In genomic region chr16:77675885-77676597, GRCm38 (mm10) we compare ENCODE assay signal across 15 mouse cellular contexts.
DNase-seq lines count a peak whose midpoint lies in the region; ATAC-seq and TF ChIP-seq lines count a peak whose summit lies in the region.
"Had no signal": no experiment of that assay in that cellular context is flagged by ENCODE, and none has a peak within 500 bp of the region (broad histone marks: within the 10 kb centered on the region; RNA-seq: fewer than 3 reads in every experiment).

No protein-coding gene starts in this region.

- ATAC-seq in forebrain, embryonic 12.5 days (ENCODE audit: low FRiP score) = no peak
- no peak for ATAC-seq in forebrain, embryonic 11.5 days (replicated peaks; ENCODE audit: low FRiP score)
- peak; percentile 56 for ATAC-seq in hindbrain, embryonic 16.5 days
- ATAC-seq in midbrain, embryonic 16.5 days = 0 out of 2 replicates have a peak, but pooled peaks have one; percentile 42

- no peaks in the 10 kb centered on the region for H3K9me3 ChIP-seq in forebrain, embryonic 12.5 days
- no peaks in the 10 kb centered on the region for H3K9me3 ChIP-seq in forebrain, embryonic 11.5 days (ENCODE audit: control insufficient read depth, low read length)
- H3K9me3 ChIP-seq in hindbrain, embryonic 16.5 days (ENCODE audit: control insufficient read depth, low read length) = no peaks in the 10 kb centered on the region
- no peaks in the 10 kb centered on the region for H3K9me3 ChIP-seq in midbrain, embryonic 16.5 days (replicated peaks; ENCODE audit: control insufficient read depth, low read length, poor library complexity, severe bottlenecking)
- H3K9me3 ChIP-seq: lung, embryonic 15.5 days; megakaryocyte, embryonic 14.5 days had no signal

- H3K9ac ChIP-seq in forebrain, embryonic 12.5 days = no peak overlapping the region
- no peak overlapping the region for H3K9ac ChIP-seq in forebrain, embryonic 11.5 days (ENCODE audit: low read length)
- H3K9ac ChIP-seq in hindbrain, embryonic 16.5 days (ENCODE audit: low read depth, low read length) = no peak overlapping the region
- no peak overlapping the region for H3K9ac ChIP-seq in midbrain, embryonic 16.5 days (ENCODE audit: low read depth, low read length)
- H3K9ac ChIP-seq: lung, embryonic 15.5 days had no signal

- no peak for TF ChIP-seq CTCF in brain, embryonic 14.5 days (IDR thresholded peaks at IDR 0.05; ENCODE audit: borderline replicate concordance, extremely low read depth, insufficient read depth, insufficient read length)

- 0 out of 2 replicates have a peak overlapping the region, but pooled peaks have one; percentile 42 for H3K27ac ChIP-seq in forebrain, embryonic 12.5 days
- no peak overlapping the region for H3K27ac ChIP-seq in forebrain, embryonic 11.5 days (ENCODE audit: low read depth, low read length)
- H3K27ac ChIP-seq in hindbrain, embryonic 16.5 days (ENCODE audit: low read depth, low read length) = peak overlapping the region; percentile 66
- H3K27ac ChIP-seq in midbrain, embryonic 16.5 days (ENCODE audit: low read length) = peak overlapping the region; percentile 73; the same call in 1 of the 2 replicates
- H3K27ac ChIP-seq: heart, adult 2 months; lung, embryonic 15.5 days had no signal

- no peak overlapping the region for H3K4me2 ChIP-seq in forebrain, embryonic 12.5 days
- H3K4me2 ChIP-seq in forebrain, embryonic 11.5 days (ENCODE audit: low read depth, low read length, severe bottlenecking) = no peak overlapping the region
- H3K4me2 ChIP-seq in hindbrain, embryonic 16.5 days (ENCODE audit: low read length) = no peak overlapping the region
- H3K4me2 ChIP-seq in midbrain, embryonic 16.5 days (ENCODE audit: low read length) = no peak overlapping the region; the same call in 1 of the 2 replicates
- H3K4me2 ChIP-seq: liver, embryonic 11.5 days; lung, embryonic 15.5 days had no signal

- H3K36me3 ChIP-seq in forebrain, embryonic 12.5 days (replicated peaks) = no peaks in the 10 kb centered on the region
- H3K36me3 ChIP-seq in forebrain, embryonic 11.5 days (ENCODE audit: control insufficient read depth, insufficient read depth, low read length) = no peaks in the 10 kb centered on the region
- H3K36me3 ChIP-seq in hindbrain, embryonic 16.5 days (ENCODE audit: control insufficient read depth, insufficient read depth, low read length) = no peaks in the 10 kb centered on the region
- no peaks in the 10 kb centered on the region for H3K36me3 ChIP-seq in midbrain, embryonic 16.5 days (ENCODE audit: control insufficient read depth, insufficient read depth, low read length)
- H3K36me3 ChIP-seq: lung, embryonic 15.5 days had no signal

- TF ChIP-seq POLR2A in brain, embryonic 14.5 days (IDR thresholded peaks at IDR 0.05; ENCODE audit: borderline replicate concordance, extremely low read depth, insufficient read depth, insufficient read length, poor library complexity, severe bottlenecking) = no peak

- no peaks in the 10 kb centered on the region for H3K27me3 ChIP-seq in forebrain, embryonic 12.5 days
- no peaks in the 10 kb centered on the region for H3K27me3 ChIP-seq in forebrain, embryonic 11.5 days (ENCODE audit: control insufficient read depth, insufficient read depth, low read length)
- no peaks in the 10 kb centered on the region for H3K27me3 ChIP-seq in hindbrain, embryonic 16.5 days (replicated peaks; ENCODE audit: control insufficient read depth, insufficient read depth, low read length)
- no peaks in the 10 kb centered on the region for H3K27me3 ChIP-seq in midbrain, embryonic 16.5 days (ENCODE audit: control insufficient read depth, insufficient read depth, low read depth, low read length)
- H3K27me3 ChIP-seq: lung, embryonic 15.5 days; megakaryocyte, embryonic 14.5 days had no signal

- 47% methylated on average over 6 of the region's 6 CpGs for WGBS in forebrain, embryonic 12.5 days
- 61% methylated on average over 6 of the region's 6 CpGs for WGBS in forebrain, embryonic 11.5 days
- 32% methylated on average over 6 of the region's 6 CpGs for WGBS in hindbrain, embryonic 16.5 days
- WGBS in midbrain, embryonic 16.5 days = 22% methylated on average over 6 of the region's 6 CpGs

- no peak for DNase-seq in forebrain, embryonic 11.5 days (ENCODE audit: low spot score)
- peak; percentile 80 for DNase-seq in brain, embryonic 14.5 days (ENCODE audit: low read depth)
- no peak for DNase-seq in ovary, postnatal 10 days (ENCODE audit: low spot score)
- no peak for DNase-seq in lung, postnatal 10 days
- no peak for DNase-seq in spleen, adult 12 weeks (ENCODE audit: low spot score)
- DNase-seq: cerebellum, adult 18-20 months; heart, adult 2 months; kidney, adult 18-20 months; right cerebral cortex, postnatal 25 days had no signal

- no peak overlapping the region for H3K4me3 ChIP-seq in forebrain, embryonic 12.5 days (replicated peaks)
- H3K4me3 ChIP-seq in forebrain, embryonic 11.5 days (ENCODE audit: low read depth, low read length) = no peak overlapping the region
- no peak overlapping the region for H3K4me3 ChIP-seq in hindbrain, embryonic 16.5 days (ENCODE audit: low read length)
- H3K4me3 ChIP-seq in midbrain, embryonic 16.5 days (ENCODE audit: low read depth, low read length) = no peak overlapping the region
- H3K4me3 ChIP-seq: heart, adult 2 months; lung, embryonic 15.5 days; megakaryocyte, embryonic 14.5 days had no signal

- peaks cover 2% of the 10 kb centered on the region; the same call in 1 of the 2 replicates for H3K4me1 ChIP-seq in forebrain, embryonic 12.5 days
- H3K4me1 ChIP-seq in forebrain, embryonic 11.5 days (replicated peaks; ENCODE audit: control insufficient read depth, insufficient read depth, low read length) = no peaks in the 10 kb centered on the region
- H3K4me1 ChIP-seq in hindbrain, embryonic 16.5 days (ENCODE audit: control insufficient read depth, insufficient read depth, low read depth, low read length) = peaks cover 4% of the 10 kb centered on the region
- H3K4me1 ChIP-seq in midbrain, embryonic 16.5 days (ENCODE audit: control insufficient read depth, insufficient read depth, low read length) = peaks cover 5% of the 10 kb centered on the region
- H3K4me1 ChIP-seq: lung, embryonic 15.5 days; megakaryocyte, embryonic 14.5 days had no signal

Comparison
In these comparisons a context has a peak if more than half of its experiments do, and no peak if none do; other contexts are left out.
1. ATAC-seq: peak in hindbrain, embryonic 16.5 days (single experiment) and midbrain, embryonic 16.5 days (single experiment); none in forebrain, embryonic 12.5 days (single experiment) and forebrain, embryonic 11.5 days (single experiment).